Mouse (Mus musculus): Measurements from ENCODE around the gene Gm45808.
"Not testable (repeated sequence)": the region's sequence is repeated elsewhere in the genome, so short reads cannot be mapped to it uniquely, and the experiment has no call there.

DNA sequence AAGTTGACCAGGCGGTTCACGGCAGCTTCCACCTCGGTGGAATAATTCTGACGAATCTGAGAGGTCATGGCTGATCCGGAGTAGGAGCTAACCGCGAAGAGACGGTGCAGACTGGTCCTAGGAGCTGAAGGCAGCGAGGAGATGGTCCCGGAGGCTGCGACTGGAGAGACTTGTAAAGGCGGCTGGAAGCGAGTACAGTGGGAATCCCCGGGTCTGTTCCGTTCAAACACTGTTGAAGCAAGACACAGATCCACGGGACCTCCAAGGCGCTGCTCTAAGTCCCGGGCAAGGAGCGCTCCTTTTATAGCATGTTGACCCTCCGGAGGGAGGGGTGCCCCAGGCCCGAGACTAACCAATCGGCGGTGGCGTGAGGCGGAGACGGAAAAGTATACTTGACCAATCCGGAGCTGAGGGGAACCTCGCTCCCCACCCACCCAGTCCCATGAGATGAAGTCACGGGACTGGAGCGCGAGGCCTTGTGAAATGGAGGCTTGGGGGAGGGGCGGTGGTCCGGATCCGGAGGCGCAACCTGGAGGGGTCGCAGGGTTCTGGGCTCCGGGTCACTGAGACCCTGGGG is 27.0 kb downstream of the Gm45808 start, which contains the start of gene Ftl1:
- TF ChIP-seq EP300 (IDR thresholded peaks at IDR 0.05; ENCODE audit: low read depth) = peak; percentile 51
- TF ChIP-seq CTCF (IDR thresholded peaks at IDR 0.05; ENCODE audit: low read depth) = not testable (repeated sequence)

Measured in liver, postnatal 0 days (tissue).